Comparison of ENCODE assay signal across 9 mouse cellular contexts in the genomic region with DNA sequence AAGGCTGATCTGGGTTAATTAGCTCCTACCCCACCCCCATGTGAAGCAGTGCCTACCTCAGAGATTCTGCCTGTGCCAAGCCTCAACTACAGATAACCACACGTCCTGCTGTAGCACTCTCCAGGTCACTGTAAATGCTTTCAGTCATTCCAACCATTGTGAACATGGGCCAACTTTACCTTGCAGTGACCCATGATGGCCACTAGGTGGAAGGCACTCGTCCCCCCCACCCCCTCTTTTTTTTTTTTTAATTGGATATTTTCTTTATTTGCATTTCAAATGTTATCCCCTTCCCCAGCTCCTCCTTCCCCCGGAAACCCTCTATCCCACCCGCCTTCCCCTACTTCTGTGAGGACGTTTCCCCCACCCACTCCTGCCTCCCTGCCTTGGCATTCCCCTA. TPM values are rescaled to one million over a fixed set of nuclear protein-coding genes. Genes with fewer than 3 reads are reported as not detected.
DNase-seq lines count a peak whose midpoint lies in the region; TF ChIP-seq lines count a peak whose summit lies in the region.
"Had no signal": no experiment of that assay in that cellular context is flagged by ENCODE, and none has a peak within 500 bp of the region (broad histone marks: within the 10 kb centered on the region; RNA-seq: fewer than 3 reads in every experiment).

No protein-coding gene starts in this region.

- peaks cover 11% of the 10 kb centered on the region for H3K36me3 ChIP-seq in small intestine, adult 2 months (ENCODE audit: control insufficient read depth, insufficient read depth, low read length)

- WGBS in small intestine, adult 2 months = 4% methylated on average over 5 of the region's 5 CpGs

- H3K4me3 ChIP-seq in small intestine, adult 2 months (ENCODE audit: low read depth, low read length) = no peak overlapping the region
- H3K4me3 ChIP-seq: embryonic facial prominence, embryonic 12.5 days had no signal

- DNase-seq in heart, adult 18-20 months = peak; percentile 24 to 38
- DNase-seq in heart, adult 11 months = no peak
- DNase-seq in thymus, postnatal 25 days = peak; percentile 8
- DNase-seq in thymus, postnatal 4 days = no peak
- peak; percentile 37 for DNase-seq in heart, postnatal 4 days
- no peak for DNase-seq in urinary bladder, postnatal 10 days (ENCODE audit: low spot score)
- DNase-seq in frontal cortex, postnatal 25 days (ENCODE audit: low spot score in 2 of 2) = no peak

- H3K27ac ChIP-seq in small intestine, adult 2 months (ENCODE audit: insufficient read depth, low read depth, low read length) = no peak overlapping the region
- H3K27ac ChIP-seq: embryonic facial prominence, embryonic 12.5 days had no signal

- TF ChIP-seq POLR2A in small intestine, adult 2 months (IDR thresholded peaks at IDR 0.05; ENCODE audit: low read depth, low read length) = no peak

- no peaks in the 10 kb centered on the region for H3K27me3 ChIP-seq in small intestine, adult 2 months (ENCODE audit: control insufficient read depth, insufficient read depth, low read length)
- H3K27me3 ChIP-seq: embryonic facial prominence, embryonic 12.5 days had no signal

- peak; percentile 63; the same call in 1 of the 2 replicates for TF ChIP-seq CTCF in small intestine, adult 2 months (IDR thresholded peaks at IDR 0.05; ENCODE audit: extremely low read depth, insufficient read length, insufficient replicate concordance, low read depth, low read length)

- no peaks in the 10 kb centered on the region for H3K4me1 ChIP-seq in small intestine, adult 2 months (ENCODE audit: control insufficient read depth, insufficient read depth, insufficient read length, low read length)
- H3K4me1 ChIP-seq: embryonic facial prominence, embryonic 12.5 days had no signal

RNA-seq across cellular contexts. Expression of a gene that starts 2.0 kb away (rescaled TPM):
- not detected for total RNA-seq in heart, adult 18-20 months (2021)
- not detected for total RNA-seq in heart, postnatal 4 days (2021)
- polyA plus RNA-seq in small intestine, adult 2 months (2012; rRNA removed) = not detected in 2 replicates
- polyA plus RNA-seq: embryonic facial prominence, embryonic 12.5 days had no signal

RNA-seq across cellular contexts. Expression of a gene that starts 17.1 kb away (rescaled TPM):
- under 1 TPM; 0.28 to 0.30 TPM for total RNA-seq in heart, adult 18-20 months (2021)
- total RNA-seq in heart, postnatal 4 days (2021) = 1 to 10 TPM in 1 of 2 experiments, under 1 TPM in 1; 0.61 to 1.3 TPM
- polyA plus RNA-seq in small intestine, adult 2 months (2012; rRNA removed) = 2.9 and 4.8 TPM in 2 replicates

RNA-seq across cellular contexts. Expression of a gene that starts 30.3 kb away (rescaled TPM):
- 10 to 100 TPM; 16.6 to 18.0 TPM for total RNA-seq in heart, adult 18-20 months (2021)
- total RNA-seq in heart, postnatal 4 days (2021) = 10 to 100 TPM; 17.7 to 20.1 TPM
- polyA plus RNA-seq in small intestine, adult 2 months (2012; rRNA removed) = 4.0 and 4.1 TPM in 2 replicates

RNA-seq across cellular contexts. Expression of a gene that starts 35.3 kb away (rescaled TPM):
- total RNA-seq in heart, adult 18-20 months (2021) = 10 to 100 TPM; 16.7 to 17.0 TPM
- total RNA-seq in heart, postnatal 4 days (2021) = 10 to 100 TPM; 28.9 to 30.9 TPM
- 0.61 and 1.5 TPM in 2 replicates for polyA plus RNA-seq in small intestine, adult 2 months (2012; rRNA removed)

Comparison
In these comparisons a context has a peak if more than half of its experiments do, and no peak if none do; other contexts are left out.
1. DNase-seq: peak in heart, adult 18-20 months (2 of 2), thymus, postnatal 25 days (single experiment) and heart, postnatal 4 days (single experiment); none in heart, adult 11 months (single experiment), thymus, postnatal 4 days (single experiment), urinary bladder, postnatal 10 days (single experiment) and frontal cortex, postnatal 25 days (0 of 2).